Mouse (Mus musculus): ENCODE measurements at regions not wholly inside any gene's neighbourhood (a gene's known extent, or its start where the extent isn't known, plus 50 kb on each side); places are given as distances from the start of the nearest gene placed in this dataset.

DNA sequence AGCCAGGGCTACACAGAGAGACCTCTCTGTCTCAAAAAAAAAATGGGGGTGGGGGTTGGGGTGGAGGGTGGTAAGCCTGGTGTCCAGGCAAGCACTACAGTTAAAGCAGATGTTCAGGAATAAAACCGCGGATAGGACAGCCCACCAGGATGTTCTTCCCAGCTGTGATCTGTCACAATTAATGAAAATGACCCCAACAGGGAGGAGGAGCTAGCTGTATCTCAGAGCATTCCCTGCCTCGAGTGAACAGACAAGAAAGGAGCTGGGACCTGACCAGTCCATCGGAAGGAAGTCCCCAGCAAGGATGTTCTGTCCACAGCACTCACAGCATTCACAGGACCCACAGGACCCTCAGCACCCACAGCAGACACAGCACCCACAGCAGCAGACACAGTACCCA is 80.4 kb downstream of the Utp6 start:
- no peak for DNase-seq

DNA sequence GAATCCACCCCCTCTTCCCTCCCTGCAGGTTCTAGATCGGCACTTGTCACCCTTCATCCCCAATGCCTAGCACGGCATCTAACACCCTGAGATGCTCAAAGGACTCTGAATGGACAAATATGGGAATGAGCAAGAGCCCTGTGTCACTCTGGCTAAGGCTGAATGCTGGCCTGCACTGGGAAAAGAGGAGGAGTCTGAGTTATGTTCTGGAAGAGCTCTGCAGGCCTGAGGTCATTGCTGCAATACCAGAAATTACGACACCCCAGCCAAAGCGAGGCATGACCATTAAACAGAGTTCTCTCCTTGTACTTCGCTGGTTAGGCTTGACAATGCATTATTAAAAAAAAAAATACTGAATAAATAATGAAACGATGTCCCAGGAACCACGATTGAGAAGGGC is 84.1 kb downstream of the Utp6 start:
- no peak for DNase-seq

DNA sequence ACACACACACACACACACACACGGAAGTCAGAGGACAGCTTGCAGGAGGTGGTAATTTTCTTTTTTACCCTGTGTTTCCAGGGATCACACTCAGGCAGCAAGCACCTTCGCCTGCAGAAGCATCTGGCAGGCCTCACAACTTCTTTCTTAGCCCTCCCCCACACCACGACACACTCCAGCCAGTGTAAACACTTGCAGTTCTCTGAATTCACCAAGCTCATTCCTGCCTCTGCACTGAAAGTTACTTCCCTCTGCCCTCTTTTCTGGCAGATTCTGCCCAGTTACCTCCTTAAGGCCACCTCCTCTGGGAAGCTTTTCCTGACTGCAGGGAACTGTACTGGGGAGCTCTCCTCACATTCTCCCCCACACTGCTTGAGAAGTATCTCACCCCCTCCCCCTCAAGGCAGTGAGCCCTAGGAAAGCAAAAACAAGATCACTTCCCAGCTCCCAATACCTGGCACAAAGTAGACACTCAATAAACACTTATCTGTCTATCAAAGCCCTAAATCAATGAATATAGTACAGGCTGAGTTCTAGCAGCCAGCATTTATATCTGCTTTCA is 84.9 kb downstream of the Utp6 start:
- DNase-seq = no peak

DNA sequence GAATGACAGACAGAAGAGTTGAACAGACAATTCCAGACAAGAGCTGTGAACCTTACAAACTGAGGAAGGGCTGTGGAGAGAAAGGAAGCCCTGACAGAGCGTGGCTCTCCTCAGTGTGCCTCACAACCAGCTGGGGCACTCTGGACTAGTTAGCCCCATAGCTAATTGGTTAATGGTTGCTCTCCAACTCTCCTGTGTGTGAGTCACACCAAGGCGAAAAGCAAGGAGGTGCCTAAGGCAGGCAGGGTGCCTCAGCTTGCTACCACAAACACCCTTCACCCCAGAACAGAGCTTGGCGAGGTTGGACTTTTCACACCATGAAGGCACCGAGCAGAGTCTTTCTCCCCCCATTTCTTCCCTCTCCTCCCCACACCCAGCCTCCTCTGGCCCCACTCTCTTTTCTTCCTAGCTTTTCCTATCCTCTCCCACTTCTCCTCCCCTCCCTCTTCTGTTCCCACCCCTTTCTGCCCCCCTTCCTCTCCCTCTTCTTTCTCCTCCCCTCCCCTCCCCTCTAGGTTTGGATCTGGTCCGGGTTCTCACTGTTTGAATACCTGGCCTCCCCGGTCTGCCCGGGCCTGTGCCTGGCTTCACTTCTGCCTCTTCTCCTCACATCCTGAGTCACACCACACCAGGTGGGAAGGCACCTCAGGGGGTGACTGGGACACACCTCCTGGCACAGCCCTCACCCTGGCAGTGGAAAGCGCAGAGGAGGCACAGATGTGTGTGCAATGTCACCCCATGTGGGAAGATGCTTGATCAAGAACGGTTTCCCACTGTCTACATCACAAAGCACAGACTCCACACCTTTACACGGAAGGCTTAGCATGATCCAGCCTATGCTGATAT is 90.2 kb downstream of the Utp6 start:
- DNase-seq = no peak

DNA sequence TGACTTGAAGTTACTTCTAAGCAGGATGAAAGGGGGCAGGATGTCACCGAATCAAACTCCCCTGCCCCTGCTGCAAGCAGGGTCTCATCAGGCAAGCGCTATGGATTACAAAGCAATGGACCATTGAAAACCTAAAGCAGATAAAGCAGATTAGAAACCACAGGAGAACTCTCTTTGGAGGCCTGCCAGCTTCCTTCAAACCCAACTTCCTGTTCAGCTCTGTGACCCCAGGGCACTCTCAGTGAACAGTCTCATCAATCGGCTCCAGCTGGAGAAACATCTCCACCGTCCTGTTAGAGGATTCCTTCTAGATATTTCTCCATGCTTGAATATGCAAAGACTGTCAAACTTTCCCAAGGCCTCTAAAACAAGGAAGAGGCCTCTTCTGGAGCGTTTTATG is 92.0 kb downstream of the Utp6 start:
- DNase-seq = peak; percentile 20

DNA sequence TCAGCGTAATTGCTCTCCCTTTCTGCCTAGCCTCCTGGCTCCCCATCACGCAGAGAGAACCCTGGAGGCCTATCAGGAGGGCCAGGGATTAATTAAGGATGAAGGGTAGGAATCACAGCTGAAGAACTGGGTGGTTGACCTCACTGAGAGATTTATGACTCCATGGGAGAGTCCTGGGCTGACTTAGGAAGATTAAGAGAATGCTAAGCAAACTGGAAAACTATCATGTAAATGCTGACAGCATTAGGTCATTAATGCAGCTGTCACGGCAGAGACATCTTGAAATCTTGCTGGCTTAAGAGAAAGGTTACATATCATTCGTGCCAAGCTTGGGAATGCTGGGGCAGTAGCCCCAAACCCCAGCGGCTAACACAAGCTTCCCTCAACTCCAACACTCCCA is 93.2 kb downstream of the Utp6 start:
- DNase-seq = no peak

DNA sequence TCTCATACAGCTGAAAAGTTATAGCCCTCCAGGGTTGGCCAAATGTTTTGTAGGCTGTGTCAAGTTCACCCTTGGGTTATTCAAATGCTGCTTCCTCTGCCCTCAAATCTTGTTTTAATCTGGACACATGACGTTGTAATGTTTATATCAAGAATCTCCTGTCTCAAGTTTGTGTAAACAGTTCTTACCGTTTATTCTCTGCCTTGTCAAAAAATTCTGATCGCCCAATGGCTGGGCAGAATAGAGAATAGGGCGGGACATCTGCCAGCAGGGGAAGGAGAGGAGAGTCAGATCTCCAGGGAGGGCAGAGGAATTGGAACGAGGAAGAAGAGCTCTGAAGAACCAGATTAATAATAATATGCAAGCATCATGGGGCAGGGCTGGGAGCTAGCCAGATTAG is 97.4 kb downstream of the Utp6 start:
- no peak for DNase-seq

DNA sequence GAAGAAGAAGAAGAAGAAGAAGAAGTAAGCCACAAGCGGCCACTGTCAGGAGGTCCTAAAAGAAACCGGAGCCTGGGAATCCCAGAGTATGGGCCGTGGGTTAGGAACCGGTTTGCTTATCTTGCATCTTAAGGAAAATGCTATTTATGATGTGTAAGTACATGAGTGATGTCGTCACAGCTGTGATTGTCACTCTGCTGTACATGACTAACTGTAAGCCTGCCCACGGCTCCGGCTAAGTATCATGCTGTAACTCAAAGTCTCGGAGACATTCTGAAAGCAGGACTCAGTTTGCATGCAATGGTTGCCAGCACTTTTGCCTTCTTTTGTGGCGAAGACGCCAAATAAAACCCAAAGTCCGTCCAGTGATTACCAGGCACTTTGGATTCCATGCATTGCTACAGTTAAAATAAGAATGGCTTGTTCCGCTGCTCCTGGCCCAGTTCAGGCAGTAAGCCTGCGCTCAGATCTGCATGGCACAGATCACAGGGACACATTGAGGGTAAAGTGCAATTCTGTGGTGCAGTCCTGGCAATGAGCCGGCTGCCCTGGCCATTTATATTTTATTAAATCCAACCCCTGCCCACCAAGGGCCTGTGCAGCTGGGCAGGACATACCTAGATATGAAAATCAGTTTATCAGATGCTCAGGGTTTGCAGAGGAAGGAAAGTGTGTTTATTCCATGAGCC is 98.6 kb downstream of the Utp6 start:
- DNase-seq = no peak

DNA sequence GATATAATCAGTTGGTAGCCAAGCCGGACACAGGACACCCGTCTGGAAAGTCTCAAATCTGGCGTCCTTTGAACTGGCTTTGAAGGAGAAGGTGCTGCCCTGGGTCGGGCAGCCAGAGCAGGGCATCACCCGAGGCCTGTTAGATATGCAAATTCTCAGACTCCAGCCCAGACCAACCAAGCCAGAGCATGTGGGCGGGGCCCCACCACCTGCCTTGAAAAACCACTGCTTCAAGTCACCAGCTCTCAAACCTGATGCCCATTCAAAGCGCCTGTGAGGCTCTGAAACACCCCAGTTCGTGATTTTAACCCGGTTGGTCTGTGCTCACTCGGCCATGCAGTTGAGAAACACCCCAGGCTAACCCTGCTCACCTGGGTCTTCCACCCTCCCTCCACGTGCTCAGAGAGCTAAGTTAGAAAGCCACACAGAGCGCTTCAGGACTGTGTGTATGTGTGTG is 101.6 kb downstream of the Utp6 start:
- no peak for DNase-seq

DNA sequence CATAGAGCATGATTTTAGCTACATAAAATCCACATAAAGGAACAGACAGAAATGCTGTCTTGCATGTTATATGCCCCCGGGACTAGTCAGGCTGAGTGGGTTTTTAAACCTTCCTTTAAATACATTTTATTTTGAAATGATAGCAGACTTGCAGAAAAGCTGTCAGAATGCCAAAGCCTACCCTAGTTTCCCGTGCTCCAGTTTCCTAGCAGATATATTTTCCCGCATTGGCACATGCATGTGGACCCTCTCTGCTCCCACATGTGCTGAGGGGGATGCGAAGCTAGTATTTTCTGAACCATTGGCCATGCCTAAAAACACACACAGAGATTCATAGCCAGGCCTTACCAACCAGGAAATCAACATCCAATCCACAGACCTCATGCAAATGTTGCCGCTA is 105.8 kb downstream of the Utp6 start:
- no peak for DNase-seq

DNA sequence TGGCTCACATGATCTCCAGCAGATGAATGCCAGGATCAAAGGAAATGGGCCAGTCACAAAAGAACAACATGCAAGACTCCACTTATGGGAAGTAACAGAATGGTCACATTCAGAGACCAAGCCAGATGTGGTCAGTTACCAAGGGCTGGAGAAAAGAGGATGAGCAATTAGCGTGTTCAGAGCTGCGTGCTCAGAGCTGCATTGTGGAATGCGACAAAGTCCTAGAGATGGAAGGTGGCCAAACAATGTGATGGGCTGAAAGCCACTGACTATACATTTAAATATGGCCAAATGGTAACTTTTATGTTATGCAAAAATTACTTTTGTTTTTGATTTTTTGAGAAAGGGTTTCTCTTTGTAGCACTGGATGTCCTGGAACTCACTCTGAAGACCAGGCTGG is 112.6 kb downstream of the Utp6 start:
- DNase-seq = no peak

DNA sequence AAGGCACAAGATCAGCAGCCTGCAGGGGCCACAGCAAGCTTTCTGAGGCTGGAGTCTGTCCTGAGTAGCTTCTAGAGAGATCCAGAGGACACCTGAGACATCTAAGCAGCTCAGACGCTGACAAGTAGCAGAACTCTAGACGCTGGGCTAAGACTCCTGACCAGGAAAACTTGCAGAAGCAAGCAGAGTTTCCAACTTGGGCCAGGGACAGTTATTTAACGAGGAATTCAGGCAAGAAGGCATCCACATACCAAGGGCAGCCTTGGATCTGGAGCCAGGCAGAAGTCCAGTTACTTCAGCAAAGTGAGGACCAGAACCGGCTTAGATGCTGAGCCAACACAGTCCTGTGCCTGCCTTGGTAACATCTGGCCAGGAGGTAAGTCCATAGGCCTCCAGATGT is 117.8 kb downstream of the Utp6 start:
- DNase-seq = no peak

DNA sequence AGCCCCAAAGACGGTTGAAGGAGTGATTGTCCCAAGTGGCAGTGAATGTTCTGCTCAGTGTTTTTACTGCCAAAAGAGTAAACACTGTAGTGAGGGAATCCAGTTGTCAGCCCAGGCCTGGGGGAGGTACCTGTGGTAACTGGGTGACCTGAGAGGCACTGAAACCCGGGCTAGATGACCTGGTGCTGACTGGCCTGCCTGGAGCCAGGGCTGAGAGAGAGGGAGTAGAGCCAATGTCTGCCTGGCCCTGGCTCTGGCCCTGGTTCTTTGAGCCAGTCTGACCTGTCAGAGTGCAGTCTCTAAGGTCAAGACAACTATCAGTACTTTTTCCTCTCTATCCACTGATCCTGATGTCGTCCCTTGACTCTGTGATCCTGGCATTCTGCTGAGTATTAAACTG is 119.2 kb downstream of the Utp6 start:
- DNase-seq = no peak

DNA sequence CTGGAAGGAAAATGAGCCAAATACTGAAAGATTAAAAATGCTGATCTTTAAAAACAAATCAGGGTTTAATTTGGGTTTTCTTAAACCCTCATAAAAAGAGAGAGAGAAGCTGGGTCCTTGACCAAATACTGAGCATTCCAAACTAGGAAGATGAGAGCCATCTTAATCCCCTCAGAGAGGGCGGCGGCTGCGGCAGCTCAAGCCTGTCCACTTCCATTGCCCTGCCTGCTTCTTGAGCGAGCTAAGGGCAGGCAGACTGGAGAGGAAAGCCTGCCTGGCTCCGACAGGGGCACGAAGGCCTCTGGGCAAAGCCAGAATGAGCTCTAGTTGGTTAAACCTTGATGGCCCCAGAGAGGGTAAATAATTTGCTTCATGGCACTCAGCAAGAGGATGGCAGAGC is 122.2 kb downstream of the Utp6 start:
- DNase-seq = no peak

DNA sequence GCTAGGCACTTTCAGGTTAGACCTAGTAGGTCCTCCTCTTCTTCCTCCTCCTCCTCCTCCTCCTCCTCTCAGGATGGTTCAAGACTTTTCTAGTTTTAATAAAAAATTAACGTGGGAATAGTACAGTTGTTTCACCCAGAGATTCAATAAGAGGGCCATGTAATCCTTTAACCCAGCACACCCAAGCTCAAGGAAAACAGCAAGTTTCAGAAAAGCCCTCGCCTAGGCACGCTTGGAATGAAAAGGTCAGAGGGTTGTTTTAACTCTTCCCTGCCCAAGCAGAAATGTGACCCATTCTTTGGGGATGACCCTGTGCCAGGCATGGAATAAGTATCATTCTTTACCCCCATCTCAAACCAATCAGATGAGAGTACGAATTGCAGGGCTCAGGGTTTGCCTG is 124.1 kb downstream of the Utp6 start:
- DNase-seq = no peak

DNA sequence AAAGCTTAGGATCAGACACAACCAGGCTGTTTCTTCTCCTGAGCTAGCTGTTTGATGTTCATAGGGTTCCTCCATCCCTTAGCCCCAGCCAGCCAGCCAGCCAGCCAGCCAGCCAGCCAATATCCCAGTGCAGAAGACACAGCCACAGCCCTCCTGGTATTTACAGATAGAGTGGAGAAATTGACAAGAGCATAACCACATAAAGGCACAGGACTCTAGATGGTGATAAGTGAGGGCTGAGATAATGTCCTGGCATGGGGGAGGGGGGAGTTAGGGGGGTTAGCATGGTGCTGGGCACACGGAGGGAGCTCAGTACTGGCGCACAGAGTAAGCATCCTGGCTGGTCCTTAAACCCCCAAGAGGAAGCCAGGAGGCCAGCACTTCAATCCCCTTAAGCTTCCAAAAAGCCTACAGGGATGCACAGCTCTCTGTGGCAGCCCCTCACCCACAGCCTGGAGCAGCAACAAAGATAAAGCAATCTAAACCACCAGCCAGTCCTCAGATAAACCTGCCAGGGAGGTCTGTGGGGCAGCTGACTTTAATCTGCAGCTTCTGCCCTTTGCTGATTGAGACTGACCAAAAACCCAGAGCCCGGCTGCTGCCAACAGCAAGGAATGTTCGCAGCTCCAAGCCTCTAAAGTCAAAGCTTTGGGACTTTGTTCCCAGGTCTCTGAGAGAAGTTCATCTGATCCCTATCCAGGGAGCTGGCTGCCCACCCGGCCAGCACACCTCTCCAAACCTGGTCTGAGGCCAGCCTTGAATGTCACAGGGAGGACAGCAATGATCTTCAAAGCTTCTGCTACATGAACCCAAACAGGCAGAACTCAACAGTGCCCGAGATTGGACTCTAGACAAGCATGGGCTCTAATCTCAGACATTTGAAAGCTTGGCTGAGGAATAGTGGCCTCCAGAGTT is 124.9 kb downstream of the Utp6 start:
- DNase-seq = no peak

DNA sequence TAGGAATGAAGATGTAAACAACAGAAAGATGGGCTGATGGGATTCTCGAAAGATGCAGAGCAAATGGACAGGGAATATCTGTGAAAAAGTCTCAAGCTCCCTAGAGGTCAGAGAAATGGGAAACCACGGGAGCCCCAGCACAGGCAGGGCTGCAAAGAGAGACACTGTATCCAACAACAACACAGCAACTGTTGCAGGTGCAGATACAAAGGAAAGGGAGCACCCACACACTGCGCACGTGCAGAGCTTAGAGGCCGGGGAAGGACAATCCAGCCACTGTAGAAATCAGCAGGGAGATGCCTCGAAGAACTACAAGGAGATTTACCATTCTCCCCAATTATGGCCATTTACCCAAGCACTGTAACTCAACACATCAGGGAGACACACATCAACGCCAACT is 126.3 kb downstream of the Utp6 start:
- DNase-seq = no peak

DNA sequence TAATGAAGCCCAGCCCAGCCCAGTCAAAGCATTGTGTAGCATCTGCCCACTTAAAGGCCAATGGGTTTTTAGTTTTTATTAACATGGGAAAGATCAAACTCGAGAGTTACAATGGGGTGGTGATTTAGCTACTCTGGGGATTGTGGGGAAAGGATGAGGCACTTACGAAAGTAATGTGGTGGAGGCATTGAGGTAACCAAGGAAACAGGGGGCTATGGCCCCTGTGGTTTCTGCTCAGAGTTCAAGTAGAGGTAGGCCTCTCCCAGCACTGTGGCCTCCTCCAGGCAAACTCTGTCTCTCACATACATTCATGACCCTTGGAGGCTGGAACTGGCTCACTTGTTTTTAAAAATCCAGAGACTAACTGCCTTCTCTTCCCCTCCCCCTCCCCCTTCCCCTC is 128.4 kb downstream of the Utp6 start:
- peak; percentile 13 for DNase-seq

DNA sequence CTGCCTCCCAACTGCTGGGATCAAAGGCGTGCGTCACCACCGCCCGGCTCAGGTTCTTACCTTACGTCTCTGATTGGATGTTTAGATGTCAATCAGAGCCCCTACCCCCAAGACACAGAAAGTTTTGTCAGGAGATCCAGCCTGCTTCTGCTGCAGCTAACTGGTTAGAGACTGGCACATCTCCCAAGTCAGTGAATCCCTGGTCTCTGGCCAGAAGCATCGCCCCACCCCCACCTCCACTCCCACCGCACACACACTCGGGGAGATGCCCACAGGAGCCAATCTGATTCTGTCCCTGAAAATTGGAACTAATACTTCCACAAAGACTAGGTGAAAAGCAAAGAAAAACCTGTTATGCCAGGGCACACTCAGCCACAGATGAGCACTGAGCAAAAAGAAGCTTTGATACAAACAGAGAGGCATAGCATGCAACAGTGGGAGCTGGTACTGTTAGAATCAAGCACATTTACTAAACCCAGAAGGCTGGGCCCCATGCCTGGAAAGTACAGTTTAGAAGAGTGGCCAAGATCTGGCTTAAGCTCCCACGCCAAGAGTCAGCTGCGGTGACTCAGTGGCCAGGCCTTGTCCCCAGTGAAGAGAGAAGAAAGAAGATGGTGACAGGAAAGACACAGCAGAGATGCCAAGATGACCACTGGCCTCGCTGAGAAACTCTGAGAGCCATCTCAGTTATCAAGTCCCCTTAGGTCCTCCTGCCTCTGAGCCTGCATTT is 130.4 kb downstream of the Utp6 start:
- no peak for DNase-seq

DNA sequence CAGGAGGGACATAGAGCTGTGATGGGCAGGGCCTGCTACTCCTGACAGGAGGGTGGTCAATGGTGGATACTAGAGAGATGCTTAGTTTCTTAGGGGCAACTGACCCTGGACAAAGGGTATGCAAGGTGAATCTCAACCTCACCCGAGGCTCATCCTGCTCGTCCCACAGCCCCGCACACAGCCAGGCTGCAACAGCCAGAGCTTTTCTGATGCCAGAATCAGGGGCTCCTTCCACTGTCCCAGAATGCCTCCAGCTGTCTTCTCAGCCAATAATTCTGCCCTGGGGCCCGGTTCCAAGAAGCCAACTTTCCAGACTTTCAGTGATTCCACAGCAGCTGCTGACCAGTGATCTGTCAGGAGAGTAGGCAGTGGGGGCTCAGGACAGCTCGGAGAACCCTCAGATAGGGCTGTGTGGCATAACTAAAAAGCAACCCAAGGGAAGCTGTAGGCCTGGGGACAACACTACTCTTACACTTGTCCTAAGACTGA is 131.6 kb downstream of the Utp6 start:
- DNase-seq = no peak

DNA sequence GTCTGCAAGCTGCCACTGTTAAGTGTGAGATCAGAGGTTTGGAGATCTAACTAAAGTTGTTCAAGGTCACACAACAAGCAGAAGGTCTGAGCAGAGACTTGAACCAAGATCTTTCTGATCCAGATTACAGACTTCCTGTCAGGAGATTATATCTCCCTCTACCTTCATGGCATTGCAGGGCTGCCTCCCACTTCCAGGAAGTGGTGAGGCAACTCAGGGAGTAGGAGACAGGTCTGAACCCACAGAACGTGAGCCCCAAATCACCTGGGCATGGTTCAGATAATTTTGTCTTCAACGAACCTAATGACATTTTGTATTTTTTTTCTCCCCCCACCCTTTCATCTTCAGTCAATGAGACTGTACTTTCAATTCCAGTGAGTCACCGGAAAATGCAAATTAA is 135.2 kb downstream of the Utp6 start:
- no peak for DNase-seq

DNA sequence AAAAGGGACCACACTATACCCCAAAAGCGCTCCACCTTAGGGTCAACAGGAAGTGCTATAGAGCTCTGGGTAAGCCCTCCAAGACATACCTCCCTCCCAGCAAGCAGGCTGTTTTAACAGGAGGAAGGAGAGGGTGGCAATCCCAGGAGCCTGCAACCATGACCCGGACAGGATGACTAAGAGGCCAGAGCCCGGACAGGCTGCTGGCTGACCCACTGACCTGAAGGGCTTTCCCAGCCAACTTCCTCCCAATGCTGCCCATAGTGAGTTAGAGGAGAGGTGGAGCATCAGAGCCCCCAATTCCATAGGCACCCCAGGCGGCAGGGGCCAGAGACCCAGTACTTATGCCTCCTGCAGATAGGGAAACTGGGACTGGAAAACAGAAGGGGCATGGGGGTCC is 136.3 kb downstream of the Utp6 start:
- no peak for DNase-seq
